Mouse (Mus musculus): ENCODE data around the gene Nav1. TPM values are rescaled to one million over a fixed set of nuclear protein-coding genes. Genes with fewer than 3 reads are reported as not detected.

Nav1 gene
- 8.3 TPM for polyA plus RNA-seq (2015; fragmentation: Illumina TruSeq; extraction: RNeasy Lipid Tissue Mini Kit (QIAGEN cat#74804); ENCODE audit: insufficient read depth, low read depth, low replicate concordance)

GRCm38 (mm10) chr1:135607019-135607418 is at the start of gene Nav1:
Gene Nav1 (minus strand): TSS chr1:135607295.

GRCm38 (mm10) chr1:135429901-135430668 is 177.0 kb downstream of the Nav1 start, which contains the start of gene Ipo9:
Gene Ipo9 (minus strand): TSS chr1:135430499.

Other genes starting within 250 kb of the Nav1 start
- 4.6 TPM for gene Shisa4, start 232.1 kb downstream of the Nav1 start, polyA plus RNA-seq (2015; fragmentation: Illumina TruSeq; extraction: RNeasy Lipid Tissue Mini Kit (QIAGEN cat#74804); ENCODE audit: insufficient read depth, low read depth, low replicate concordance)
- gene Ipo9, start 176.8 kb downstream of the Nav1 start, polyA plus RNA-seq (2015; fragmentation: Illumina TruSeq; extraction: RNeasy Lipid Tissue Mini Kit (QIAGEN cat#74804); ENCODE audit: insufficient read depth, low read depth, low replicate concordance), result 9.2 TPM
- gene Csrp1, start 112.8 kb upstream of the Nav1 start, polyA plus RNA-seq (2015; fragmentation: Illumina TruSeq; extraction: RNeasy Lipid Tissue Mini Kit (QIAGEN cat#74804); ENCODE audit: insufficient read depth, low read depth, low replicate concordance), result 61.2 TPM
- 9.3 TPM for gene Phlda3, start 158.8 kb upstream of the Nav1 start, polyA plus RNA-seq (2015; fragmentation: Illumina TruSeq; extraction: RNeasy Lipid Tissue Mini Kit (QIAGEN cat#74804); ENCODE audit: insufficient read depth, low read depth, low replicate concordance)
- gene Tnni1, start 172.1 kb upstream of the Nav1 start, polyA plus RNA-seq (2015; fragmentation: Illumina TruSeq; extraction: RNeasy Lipid Tissue Mini Kit (QIAGEN cat#74804); ENCODE audit: insufficient read depth, low read depth, low replicate concordance), result not detected
- 2.2 TPM for gene Lad1, start 211.3 kb upstream of the Nav1 start, polyA plus RNA-seq (2015; fragmentation: Illumina TruSeq; extraction: RNeasy Lipid Tissue Mini Kit (QIAGEN cat#74804); ENCODE audit: insufficient read depth, low read depth, low replicate concordance)
- gene Tnnt2, start 229.1 kb upstream of the Nav1 start, polyA plus RNA-seq (2015; fragmentation: Illumina TruSeq; extraction: RNeasy Lipid Tissue Mini Kit (QIAGEN cat#74804); ENCODE audit: insufficient read depth, low read depth, low replicate concordance), result not detected